ENCODE assay signal across 19 mouse cellular contexts in the genomic region with DNA sequence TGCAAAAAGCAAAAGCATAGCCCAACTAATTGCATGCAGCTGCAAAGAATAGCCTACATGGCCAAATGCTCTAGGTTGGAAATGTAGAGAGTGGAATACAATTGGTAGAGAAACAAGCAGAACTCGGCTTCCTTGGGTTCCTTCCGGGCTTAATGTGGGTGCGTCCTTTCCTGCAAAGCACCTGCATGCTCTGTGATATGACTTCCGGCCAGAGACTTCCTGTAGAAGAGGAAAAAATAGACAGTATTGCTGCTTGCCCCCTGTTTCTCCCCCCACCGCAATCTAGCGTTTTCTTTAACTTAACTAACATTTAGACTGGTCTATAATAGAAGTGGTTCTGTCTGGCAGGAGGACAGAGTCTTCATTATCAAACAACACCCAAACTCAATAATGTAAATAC.
DNase-seq lines count a peak whose midpoint lies in the region; ATAC-seq and TF ChIP-seq lines count a peak whose summit lies in the region.
"Had no signal": no experiment of that assay in that cellular context is flagged by ENCODE, and none has a peak within 500 bp of the region (broad histone marks: within the 10 kb centered on the region; RNA-seq: fewer than 3 reads in every experiment).

No protein-coding gene starts in this region.

- intact Hi-C loops in heart, adult 2 months (cut with DNase I) = loop anchor here (2.0 to 10.0 kb wide), 3 partner anchors 42 to 96 kb away; a partner anchor contains a TSS

- H3K4me2 ChIP-seq in heart, embryonic 12.5 days = no peak overlapping the region
- H3K4me2 ChIP-seq in intestine, postnatal 0 days (replicated peaks; ENCODE audit: low read depth) = no peak overlapping the region
- H3K4me2 ChIP-seq: forebrain, embryonic 15.5 days; liver, embryonic 13.5 days; midbrain, embryonic 15.5 days had no signal

- no peaks in the 10 kb centered on the region for H3K9me3 ChIP-seq in heart, embryonic 12.5 days (replicated peaks)
- H3K9me3 ChIP-seq in intestine, postnatal 0 days (ENCODE audit: control insufficient read depth) = no peaks in the 10 kb centered on the region
- H3K9me3 ChIP-seq: embryonic facial prominence, embryonic 10.5 days; forebrain, embryonic 15.5 days; liver, embryonic 13.5 days; midbrain, embryonic 15.5 days had no signal

- TF ChIP-seq POLR2A in heart, adult 2 months (IDR thresholded peaks at IDR 0.05; ENCODE audit: insufficient read depth, low read depth, low read length) = no peak

- no peak for TF ChIP-seq CTCF in heart, adult 2 months (IDR thresholded peaks at IDR 0.05)
- no peak for TF ChIP-seq CTCF in intestine, postnatal 0 days (IDR thresholded peaks at IDR 0.05; ENCODE audit: low read depth)

- H3K79me2 ChIP-seq in heart, adult 2 months (replicated peaks; ENCODE audit: control insufficient read depth, insufficient read depth, low read length) = no peaks in the 10 kb centered on the region

- 56% methylated on average over 6 of the region's 6 CpGs for WGBS in heart, adult 2 months
- 63% methylated on average over 6 of the region's 6 CpGs for WGBS in heart, embryonic 12.5 days
- WGBS in intestine, postnatal 0 days = 79% methylated on average over 6 of the region's 6 CpGs

- no peaks in the 10 kb centered on the region for H3K27me3 ChIP-seq in heart, adult 2 months (ENCODE audit: control insufficient read depth, insufficient read depth, low read length)
- no peaks in the 10 kb centered on the region for H3K27me3 ChIP-seq in heart, embryonic 12.5 days (replicated peaks)
- H3K27me3 ChIP-seq in intestine, postnatal 0 days (replicated peaks; ENCODE audit: control insufficient read depth, insufficient read depth, low read length) = no peaks in the 10 kb centered on the region; the same call in 1 of the 2 replicates
- H3K27me3 ChIP-seq: forebrain, embryonic 15.5 days had no signal

- H3K9ac ChIP-seq in heart, adult 2 months (ENCODE audit: low read depth, low read length) = no peak overlapping the region
- no peak overlapping the region for H3K9ac ChIP-seq in heart, embryonic 12.5 days
- no peak overlapping the region for H3K9ac ChIP-seq in intestine, postnatal 0 days (ENCODE audit: low read depth, low read length)
- H3K9ac ChIP-seq: forebrain, embryonic 15.5 days; liver, embryonic 13.5 days; midbrain, embryonic 15.5 days had no signal

- no peaks in the 10 kb centered on the region for H3K36me3 ChIP-seq in heart, adult 2 months (ENCODE audit: control insufficient read depth, insufficient read depth, low read length)
- no peaks in the 10 kb centered on the region for H3K36me3 ChIP-seq in heart, embryonic 12.5 days
- H3K36me3 ChIP-seq in intestine, postnatal 0 days (ENCODE audit: control insufficient read depth, insufficient read depth) = no peaks in the 10 kb centered on the region
- H3K36me3 ChIP-seq: embryonic facial prominence, embryonic 10.5 days; forebrain, embryonic 15.5 days; liver, embryonic 13.5 days; midbrain, embryonic 15.5 days had no signal

- DNase-seq in heart, adult 2 months = peak in 1 of 2 experiments; percentile 31
- peak; percentile 10 for DNase-seq in R1 (ENCODE audit: low read depth, low spot score)
- peak; percentile 60 for DNase-seq in naive thymus-derived CD4-positive, alpha-beta T cell, adult 2 months (ENCODE audit: low read depth)
- DNase-seq in thymus, postnatal 36 days = peak; percentile 31 to 55
- DNase-seq in frontal cortex, postnatal 10 days (ENCODE audit: low spot score in 2 of 2) = no peak
- DNase-seq in kidney, postnatal 4 days = no peak
- DNase-seq: cerebellum, postnatal 14 days; heart, postnatal 4 days; kidney, postnatal 25 days; layer of hippocampus, postnatal 36 days; left cerebral cortex, postnatal 4 days; liver, embryonic 13.5 days; right cerebral cortex, postnatal 4 days had no signal

- no peak for TF ChIP-seq EP300 in heart, adult 2 months (IDR thresholded peaks at IDR 0.05; ENCODE audit: insufficient read depth, low read depth, low read length)

- ATAC-seq in heart, embryonic 12.5 days (ENCODE audit: insufficient number of reproducible peaks, low FRiP score) = no peak
- no peak for ATAC-seq in intestine, postnatal 0 days
- ATAC-seq: forebrain, embryonic 15.5 days; midbrain, embryonic 15.5 days had no signal

- H3K27ac ChIP-seq in heart, adult 2 months = peak overlapping the region; percentile 39
- no peak overlapping the region for H3K27ac ChIP-seq in heart, embryonic 12.5 days (ENCODE audit: poor library complexity, severe bottlenecking)
- H3K27ac ChIP-seq in intestine, postnatal 0 days (ENCODE audit: low read depth, low read length) = no peak overlapping the region
- H3K27ac ChIP-seq: embryonic facial prominence, embryonic 10.5 days; forebrain, embryonic 15.5 days; liver, embryonic 13.5 days; midbrain, embryonic 15.5 days had no signal

- H3K4me1 ChIP-seq in heart, adult 2 months (ENCODE audit: control insufficient read depth, insufficient read depth, low read length) = peaks cover 8% of the 10 kb centered on the region
- 0 out of 2 replicates have a peak, but pooled peaks cover 5% of the 10 kb centered on the region for H3K4me1 ChIP-seq in heart, embryonic 12.5 days (replicated peaks)
- H3K4me1 ChIP-seq in intestine, postnatal 0 days (replicated peaks; ENCODE audit: control insufficient read depth, insufficient read depth, low read length) = no peaks in the 10 kb centered on the region
- H3K4me1 ChIP-seq: liver, embryonic 13.5 days had no signal

- H3K4me3 ChIP-seq in heart, adult 2 months = no peak overlapping the region
- H3K4me3 ChIP-seq in heart, embryonic 12.5 days = no peak overlapping the region
- no peak overlapping the region for H3K4me3 ChIP-seq in intestine, postnatal 0 days (ENCODE audit: low read depth, low read length)
- H3K4me3 ChIP-seq: embryonic facial prominence, embryonic 10.5 days; erythroblast, embryonic 14.5 days; forebrain, embryonic 15.5 days; liver, embryonic 13.5 days; midbrain, embryonic 15.5 days had no signal

Comparison
In these comparisons a context has a peak if more than half of its experiments do, and no peak if none do; other contexts are left out.
1. DNase-seq: peak in R1 (single experiment), naive thymus-derived CD4-positive, alpha-beta T cell, adult 2 months (single experiment) and thymus, postnatal 36 days (2 of 2); none in frontal cortex, postnatal 10 days (0 of 2) and kidney, postnatal 4 days (0 of 2).